Mouse (Mus musculus) ES-E14 (cell line): ENCODE data around the gene Fntb.

Source experiments
- CHD2 ChIP-seq: IDR thresholded peaks from 2 replicates; pipeline ENCODE4 v1.6.1; 2014; ENCODE audit warnings: mild to moderate bottlenecking, low read depth, low read length, inconsistent platforms
- HCFC1 ChIP-seq: IDR thresholded peaks from 2 replicates; pipeline ENCODE4 v1.6.1; 2012; ENCODE audit warnings: low read length, inconsistent platforms, borderline replicate concordance; ENCODE audit not compliant: insufficient read depth
- MAFK ChIP-seq: IDR thresholded peaks from 2 replicates; pipeline ENCODE4 v1.6.1; 2014; ENCODE audit warnings: mild to moderate bottlenecking, low read depth, low read length, inconsistent platforms; ENCODE audit not compliant: insufficient read depth
- ZNF384 ChIP-seq: IDR thresholded peaks from 2 replicates; pipeline ENCODE4 v1.6.1; 2012; ENCODE audit warnings: low read depth, low read length, inconsistent platforms

- no peak for TF ChIP-seq CHD2
- TF ChIP-seq ZNF384 = no peak
- TF ChIP-seq MAFK = no peak
- no peak for TF ChIP-seq HCFC1
Observed at GRCm38 (mm10) chr12:76912193-76912592, 146.8 kb downstream of the Fntb start.
